Mouse (Mus musculus): ENCODE measurements around the gene Erg.

Gene Erg

DNA sequence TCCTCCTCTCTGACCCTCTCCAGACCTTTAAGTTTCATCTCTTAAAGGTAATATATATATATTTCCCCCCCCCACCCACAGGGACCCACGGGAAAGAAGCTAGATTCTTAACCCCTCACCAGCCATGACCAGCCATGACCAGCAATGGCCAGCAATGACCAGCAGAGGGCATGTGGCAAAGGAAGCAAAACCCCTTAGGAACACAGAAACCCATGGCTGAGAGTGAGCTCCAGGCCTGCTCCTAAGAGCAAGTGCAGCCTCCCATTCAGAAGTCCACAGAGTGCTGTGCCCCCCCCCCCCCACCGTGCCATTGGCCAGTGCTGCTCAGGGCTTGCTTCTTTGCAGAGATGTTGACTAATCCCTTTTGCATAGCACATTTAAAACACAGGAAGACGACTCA lies 235.9 kb downstream of the Erg start:
- DNase-seq (ENCODE audit: low spot score): no peak

DNA sequence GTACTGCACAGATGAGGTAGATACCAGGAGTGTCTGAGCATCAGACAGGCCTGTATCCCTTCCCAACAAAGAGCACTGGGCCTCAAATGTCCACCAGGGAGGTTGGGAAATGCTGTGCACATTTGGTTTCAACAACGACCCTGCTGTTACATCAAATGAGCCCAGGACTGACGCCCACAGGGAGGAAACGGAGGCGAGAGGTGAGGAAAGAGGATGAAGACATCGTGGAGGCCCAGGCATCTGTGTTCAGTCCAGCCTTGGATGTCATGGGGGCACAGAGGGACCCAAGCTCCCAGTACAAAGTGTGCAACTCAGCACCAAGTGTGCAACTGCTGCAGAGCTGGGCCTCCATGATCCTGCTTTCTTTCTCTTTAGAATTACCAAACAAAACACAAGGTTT lies 236.6 kb downstream of the Erg start:
- DNase-seq (ENCODE audit: low spot score): no peak

DNA sequence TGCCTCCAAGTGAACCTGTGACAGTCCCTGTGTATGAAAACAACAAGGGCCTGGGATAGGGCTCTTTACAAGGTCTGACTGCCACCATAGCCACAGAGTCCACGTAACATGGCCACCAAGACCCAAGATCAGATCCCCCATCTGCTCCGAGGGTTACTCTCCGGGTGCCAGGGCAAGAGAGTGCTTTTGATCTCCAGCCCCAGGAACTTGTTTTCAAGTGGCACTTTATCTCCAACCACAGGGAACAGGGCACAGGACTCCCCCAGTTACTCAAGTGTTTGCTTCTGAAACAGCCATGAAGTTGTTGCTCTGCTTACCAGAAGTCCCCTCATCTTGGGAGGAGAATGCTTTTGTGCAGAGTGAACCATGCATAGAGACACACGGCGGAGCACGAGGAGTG lies 237.0 kb downstream of the Erg start:
- no peak for DNase-seq (ENCODE audit: low spot score)

DNA sequence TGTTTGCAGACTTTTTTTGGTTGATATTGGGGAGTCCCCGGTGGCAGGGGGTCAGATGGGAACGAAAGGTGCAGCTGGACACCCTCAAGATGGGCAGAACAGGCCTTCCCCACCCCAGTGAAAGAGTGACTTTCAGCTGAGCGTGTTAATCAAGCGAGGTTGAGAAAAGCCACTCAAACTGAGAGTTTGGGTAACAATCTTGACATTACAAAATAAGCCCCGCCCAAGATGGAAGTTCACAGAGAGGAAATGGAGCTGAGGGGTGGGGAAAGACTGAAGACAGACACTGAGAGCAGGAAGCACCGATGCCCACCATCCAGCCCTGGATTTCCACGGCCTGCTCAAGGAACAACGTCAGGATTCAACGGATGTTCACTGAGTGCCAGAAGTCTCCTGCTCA lies 237.8 kb downstream of the Erg start:
- no peak for DNase-seq (ENCODE audit: low spot score)

DNA sequence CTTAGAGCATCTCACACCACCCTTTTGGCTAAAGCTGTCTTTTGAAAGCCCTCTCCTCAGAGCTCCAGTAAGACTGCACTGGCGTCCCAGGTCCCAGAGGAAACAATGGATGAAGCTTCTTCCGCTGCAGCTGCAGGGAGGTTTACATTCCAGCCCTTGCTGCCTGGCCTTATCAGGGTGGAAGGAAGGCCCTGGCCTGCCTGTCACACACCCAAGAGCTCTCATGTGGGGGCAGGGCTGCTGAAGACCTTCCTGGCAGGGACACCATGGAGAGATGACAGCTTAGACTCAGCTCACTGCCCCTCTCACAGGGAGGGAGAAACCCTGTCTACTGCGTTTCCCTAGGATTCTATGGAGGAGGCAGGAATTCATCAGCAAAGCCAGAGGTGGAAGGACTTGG lies 239.2 kb downstream of the Erg start:
- DNase-seq (ENCODE audit: low spot score): no peak

DNA sequence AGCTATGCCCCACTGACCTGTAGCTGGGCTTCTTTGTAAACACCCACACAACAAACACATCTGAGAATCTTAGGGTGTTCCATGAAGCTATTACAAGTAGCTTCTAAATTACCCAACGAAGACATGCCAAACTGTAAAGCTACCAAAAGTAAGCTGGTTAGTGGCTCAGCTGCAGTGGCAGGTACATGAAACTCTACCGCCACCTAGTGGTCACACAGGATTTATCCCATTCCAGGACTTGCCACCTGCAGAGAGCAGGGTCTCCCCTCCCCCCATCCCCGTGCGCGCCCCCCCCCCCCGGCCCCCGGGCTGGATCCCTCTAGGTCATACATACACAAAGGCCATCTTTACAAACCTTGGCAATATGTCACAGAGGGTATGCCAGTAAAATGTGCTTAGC lies 240.5 kb downstream of the Erg start:
- no peak for DNase-seq (ENCODE audit: low spot score)

DNA sequence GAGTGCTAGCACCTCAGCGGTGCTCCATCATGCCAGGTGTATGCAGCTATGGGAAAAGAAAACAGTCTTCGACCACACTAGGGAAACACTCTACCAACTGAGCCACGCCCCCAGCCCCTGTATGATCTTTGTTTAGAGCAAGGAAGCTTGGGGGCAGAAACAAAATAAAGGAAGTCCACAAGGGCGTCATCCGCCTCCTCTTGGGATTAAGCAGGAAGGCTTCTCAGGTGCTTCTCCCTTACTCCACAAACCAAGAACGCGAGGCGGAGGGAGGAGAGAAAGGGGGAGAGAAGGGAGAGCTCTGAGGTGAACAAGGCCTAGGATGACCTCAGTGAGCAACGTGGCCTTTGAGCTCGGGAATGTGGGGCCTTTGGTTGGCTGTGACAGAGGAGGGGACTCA lies 241.4 kb downstream of the Erg start:
- DNase-seq (ENCODE audit: low spot score): no peak

DNA sequence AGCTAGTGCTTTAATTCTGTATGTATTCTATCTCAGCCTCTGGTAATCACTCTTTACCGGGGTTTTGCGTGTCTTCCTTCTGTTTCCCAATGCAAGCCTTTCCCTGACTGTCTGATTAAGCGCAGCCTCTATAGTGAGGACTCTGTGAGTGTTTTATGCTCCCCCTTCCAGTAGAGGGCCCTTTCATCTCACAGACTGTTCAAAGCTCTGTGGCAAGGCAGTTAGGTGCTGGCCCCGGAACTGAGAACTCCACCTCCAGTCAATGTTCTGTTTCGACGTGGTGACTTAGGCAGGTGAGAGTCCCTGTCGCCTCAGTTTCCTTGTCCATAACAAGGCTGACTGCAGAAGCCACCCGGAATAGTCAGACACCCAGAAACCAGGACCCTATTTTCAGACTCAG lies 244.4 kb downstream of the Erg start:
- no peak for DNase-seq (ENCODE audit: low spot score)

DNA sequence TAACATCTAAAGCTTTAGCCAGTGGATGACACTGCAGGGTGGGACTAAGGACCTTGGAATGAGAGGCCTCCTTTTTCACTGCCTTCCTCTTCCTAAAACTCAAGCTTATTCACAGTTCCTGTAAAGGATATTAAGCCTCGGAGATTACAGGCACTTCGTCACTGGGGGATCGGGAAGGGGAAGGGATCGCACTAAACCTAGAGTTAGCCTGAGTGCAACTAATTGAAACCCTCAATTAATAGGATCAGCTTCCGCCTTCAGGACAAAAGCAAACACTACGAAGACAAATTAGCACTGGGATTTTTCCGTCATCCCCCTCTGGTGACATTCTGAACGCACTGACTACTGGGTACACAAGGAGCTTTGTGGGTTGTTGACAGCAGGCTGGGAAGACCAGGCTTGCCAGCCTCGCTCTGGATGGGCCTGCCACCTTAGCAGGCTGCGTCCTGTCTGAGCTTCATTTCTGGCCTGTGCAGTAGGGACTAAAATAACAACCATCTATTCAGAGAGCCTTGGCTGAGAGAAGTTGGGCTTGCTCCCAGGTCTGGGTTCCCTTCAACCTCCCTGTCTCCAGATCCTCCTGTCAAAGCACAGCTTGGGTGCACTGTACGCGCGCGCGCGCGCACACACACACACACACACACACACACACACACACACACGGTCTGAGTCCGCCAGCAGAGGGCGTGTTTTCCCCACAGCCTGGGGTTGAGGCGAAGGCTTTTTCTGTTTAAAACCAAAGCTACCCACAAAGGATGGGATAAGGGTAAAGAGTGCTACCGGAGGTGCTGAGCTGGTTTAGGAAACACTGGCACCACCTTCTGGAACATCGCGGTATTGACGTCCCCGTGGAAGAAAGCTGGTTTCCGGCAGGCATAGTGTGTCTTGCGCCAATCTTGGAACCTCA lies 245.3 kb downstream of the Erg start:
- peak; percentile 32 for DNase-seq (ENCODE audit: low spot score)

DNA sequence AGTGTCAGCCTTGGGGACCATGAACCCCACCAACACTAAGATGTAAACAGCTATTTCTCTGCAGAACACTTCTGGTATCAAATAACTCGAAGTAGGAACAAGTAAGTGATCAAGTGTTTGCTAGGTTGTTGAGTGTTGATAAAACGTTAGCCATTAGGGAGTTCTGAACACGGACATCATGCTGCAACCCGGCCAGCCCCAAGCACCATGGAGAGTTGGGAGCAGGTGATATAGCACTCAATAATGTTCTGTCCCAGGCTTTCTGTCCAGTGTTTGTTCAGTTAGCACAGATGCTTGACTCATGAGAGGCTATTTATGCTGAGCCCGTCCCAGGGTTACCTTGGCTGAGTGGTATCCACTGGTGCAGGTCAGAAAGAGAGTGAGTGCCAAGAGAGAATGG lies 254.2 kb downstream of the Erg start:
- no peak for DNase-seq (ENCODE audit: low spot score)

DNA sequence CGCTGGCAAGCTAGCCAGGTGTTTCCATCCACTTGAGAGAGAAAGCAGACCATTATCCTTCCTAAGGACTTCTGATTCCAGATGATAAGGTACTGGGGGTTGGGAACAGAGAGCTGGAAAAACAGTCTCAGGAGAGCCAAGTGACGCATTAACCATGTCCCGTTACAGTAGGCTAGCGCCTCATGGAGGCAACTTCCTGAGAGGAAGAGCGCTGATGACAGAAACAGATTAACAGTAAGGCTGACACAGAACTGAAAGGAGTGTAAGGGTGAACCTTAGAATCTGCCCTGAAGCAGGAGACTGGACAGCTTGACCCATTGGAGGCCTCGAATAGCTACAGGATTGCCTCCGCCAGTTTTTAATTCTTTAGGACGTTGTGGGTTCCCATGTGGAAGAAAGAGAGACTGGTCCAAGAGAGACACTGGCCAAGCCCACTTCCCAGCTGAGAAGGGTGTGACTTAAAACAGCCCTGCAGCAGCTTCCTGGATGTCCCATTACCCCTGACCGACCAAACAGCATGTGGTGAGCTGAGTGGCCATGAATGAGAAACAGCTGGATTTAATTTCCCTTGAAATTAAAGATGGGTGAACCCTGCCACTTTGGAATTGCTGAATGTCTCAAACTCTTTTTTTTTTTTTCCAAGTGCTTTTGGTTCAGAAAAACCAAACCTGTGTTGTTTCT lies 264.3 kb downstream of the Erg start:
- DNase-seq (ENCODE audit: low spot score): no peak

Measured in urinary bladder, postnatal 10 days (tissue).